Mouse (Mus musculus): ENCODE results near the gene Nkiras1.

Gene Nkiras1

GRCm38 (mm10) chr14:18274526-18274925, 3.6 kb downstream of the Nkiras1 start:
- no peak for DNase-seq (ENCODE audit: low read depth, low spot score)

GRCm38 (mm10) chr14:18280375-18280774, 9.4 kb downstream of the Nkiras1 start:
- no peak for DNase-seq (ENCODE audit: low read depth, low spot score)

GRCm38 (mm10) chr14:18284581-18284980, 13.6 kb downstream of the Nkiras1 start:
- no peak for DNase-seq (ENCODE audit: low read depth, low spot score)

- no peak for DNase-seq (ENCODE audit: low read depth, low spot score)
Observed at GRCm38 (mm10) chr14:18285476-18285875, 14.5 kb downstream of the Nkiras1 start.

GRCm38 (mm10) chr14:18286441-18286840, 15.5 kb downstream of the Nkiras1 start:
- no peak for DNase-seq (ENCODE audit: low read depth, low spot score)

- DNase-seq (ENCODE audit: low read depth, low spot score) = no peak
Observed at GRCm38 (mm10) chr14:18287391-18287790, 16.5 kb downstream of the Nkiras1 start.

- DNase-seq (ENCODE audit: low read depth, low spot score) = no peak
Observed at GRCm38 (mm10) chr14:18292111-18292510, 21.2 kb downstream of the Nkiras1 start.

GRCm38 (mm10) chr14:18292578-18292977, 21.6 kb downstream of the Nkiras1 start:
- no peak for DNase-seq (ENCODE audit: low read depth, low spot score)

- no peak for DNase-seq (ENCODE audit: low read depth, low spot score)
Observed at GRCm38 (mm10) chr14:18297441-18297840, 26.5 kb downstream of the Nkiras1 start.

GRCm38 (mm10) chr14:18298874-18299273, 27.9 kb downstream of the Nkiras1 start:
- DNase-seq (ENCODE audit: low read depth, low spot score) = no peak

GRCm38 (mm10) chr14:18300676-18301075, 29.7 kb downstream of the Nkiras1 start:
- DNase-seq (ENCODE audit: low read depth, low spot score) = no peak

- no peak for DNase-seq (ENCODE audit: low read depth, low spot score)
Observed at GRCm38 (mm10) chr14:18301591-18301990, 30.7 kb downstream of the Nkiras1 start.

- no peak for DNase-seq (ENCODE audit: low read depth, low spot score)
Observed at GRCm38 (mm10) chr14:18302750-18303149, 31.8 kb downstream of the Nkiras1 start.

- no peak for DNase-seq (ENCODE audit: low read depth, low spot score)
Observed at GRCm38 (mm10) chr14:18303262-18303661, 32.3 kb downstream of the Nkiras1 start.

GRCm38 (mm10) chr14:18304165-18304564, 33.2 kb downstream of the Nkiras1 start:
- DNase-seq (ENCODE audit: low read depth, low spot score) = no peak

- no peak for DNase-seq (ENCODE audit: low read depth, low spot score)
Observed at GRCm38 (mm10) chr14:18317457-18318411, 46.8 kb downstream of the Nkiras1 start.

GRCm38 (mm10) chr14:18326968-18327672, 56.2 kb downstream of the Nkiras1 start:
- DNase-seq (ENCODE audit: low read depth, low spot score) = no peak

GRCm38 (mm10) chr14:18330789-18331692, 60.1 kb downstream of the Nkiras1 start:
- DNase-seq (ENCODE audit: low read depth, low spot score) = no peak

GRCm38 (mm10) chr14:18331693-18332131, 60.8 kb downstream of the Nkiras1 start, which contains the start of gene Ube2e1:
TSS of gene Ube2e1 (minus strand) at chr14:18331859.
- DNase-seq (ENCODE audit: low read depth, low spot score) = no peak
